Mouse (Mus musculus): ENCODE results near the gene Gm12695. TPM values are rescaled to one million over a fixed set of nuclear protein-coding genes. Genes with fewer than 3 reads are reported as not detected.

Gene Gm12695
- polyA plus RNA-seq, 1 experiment: not detected

GRCm38 (mm10) chr4:96766396-96766998 lies 18.5 kb downstream of the Gm12695 start:
- no peak overlapping the region for H3K4me2 ChIP-seq (ENCODE audit: low read depth)
- H3K36me3 ChIP-seq (ENCODE audit: control insufficient read depth, insufficient read depth): no peaks in the 10 kb centered on the region
- H3ac ChIP-seq (ENCODE audit: control insufficient read depth, insufficient read length): no peak overlapping the region
- H3K4me3 ChIP-seq: no peak overlapping the region
- H3K27me3 ChIP-seq (ENCODE audit: control insufficient read depth, insufficient read depth, insufficient read length): no peaks in the 10 kb centered on the region
- TF ChIP-seq SRF (IDR thresholded peaks at IDR 0.05; ENCODE audit: control insufficient read depth, insufficient read length, low read depth): no peak
- no peaks in the 10 kb centered on the region for H3K79me2 ChIP-seq (ENCODE audit: control insufficient read depth, insufficient read depth)

- Histone ChIP-seq H3ac (ENCODE audit: control insufficient read depth, insufficient read length) (no peak overlapping the region), H3K27me3 (ENCODE audit: control insufficient read depth, insufficient read depth, insufficient read length) (no peaks in the 10 kb centered on the region), H3K4me3 (no peak overlapping the region), H3K4me2 (ENCODE audit: low read depth) (no peak overlapping the region), H3K36me3 (ENCODE audit: control insufficient read depth, insufficient read depth) (no peaks in the 10 kb centered on the region), H3K79me2 (ENCODE audit: control insufficient read depth, insufficient read depth) (no peaks in the 10 kb centered on the region)
- TF ChIP-seq POLR2A (IDR thresholded peaks at IDR 0.05; ENCODE audit: insufficient read length, low read depth): no peak
- TF ChIP-seq MYOG (IDR thresholded peaks at IDR 0.05; ENCODE audit: control insufficient read depth in 1 of 3, insufficient read depth in 1 of 3, insufficient read length in 2 of 3, low read depth in 2 of 3): no peak
- no peak for TF ChIP-seq SRF (IDR thresholded peaks at IDR 0.05; ENCODE audit: control insufficient read depth, insufficient read length, low read depth)
- no peak for TF ChIP-seq MYOD1 (IDR thresholded peaks at IDR 0.05; ENCODE audit: control insufficient read depth in 1 of 3, insufficient read length in 2 of 3, low read depth in 2 of 3)
- no peak for TF ChIP-seq CEBPB (IDR thresholded peaks at IDR 0.05; ENCODE audit: insufficient read depth, poor library complexity, severe bottlenecking)
- TF ChIP-seq MAX (IDR thresholded peaks at IDR 0.05; ENCODE audit: low read depth): no peak
- TF ChIP-seq POLR2AphosphoS2 (IDR thresholded peaks at IDR 0.05; ENCODE audit: insufficient read length, low read depth): no peak
- TF ChIP-seq E2F4 (IDR thresholded peaks at IDR 0.05; ENCODE audit: insufficient read depth): no peak
- TF ChIP-seq REST (IDR thresholded peaks at IDR 0.05; ENCODE audit: insufficient read depth, insufficient read length): no peak
- TF ChIP-seq TCF3 (IDR thresholded peaks at IDR 0.05; ENCODE audit: insufficient read length, low read depth): no peak
- TF ChIP-seq USF1 (IDR thresholded peaks at IDR 0.05; ENCODE audit: low read depth): no peak
- TF ChIP-seq TCF12 (IDR thresholded peaks at IDR 0.05; ENCODE audit: insufficient read depth, poor library complexity, severe bottlenecking): no peak
Observed at GRCm38 (mm10) chr4:96751953-96752352, 33.0 kb downstream of the Gm12695 start.

GRCm38 (mm10) chr4:96740472-96740871 lies 44.5 kb downstream of the Gm12695 start:
- H3K27me3 ChIP-seq (ENCODE audit: control insufficient read depth, insufficient read depth, insufficient read length): no peaks in the 10 kb centered on the region
- TF ChIP-seq POLR2AphosphoS2 (IDR thresholded peaks at IDR 0.05; ENCODE audit: insufficient read length, low read depth): no peak
- no peak for TF ChIP-seq MYOG (IDR thresholded peaks at IDR 0.05; ENCODE audit: control insufficient read depth in 1 of 3, insufficient read depth in 1 of 3, insufficient read length in 2 of 3, low read depth in 2 of 3)
- TF ChIP-seq REST (IDR thresholded peaks at IDR 0.05; ENCODE audit: insufficient read depth, insufficient read length): no peak
- TF ChIP-seq MYOD1 (IDR thresholded peaks at IDR 0.05; ENCODE audit: control insufficient read depth in 1 of 3, insufficient read length in 2 of 3, low read depth in 2 of 3): no peak
- TF ChIP-seq E2F4 (IDR thresholded peaks at IDR 0.05; ENCODE audit: insufficient read depth): no peak
- no peak for TF ChIP-seq SRF (IDR thresholded peaks at IDR 0.05; ENCODE audit: control insufficient read depth, insufficient read length, low read depth)
- TF ChIP-seq USF1 (IDR thresholded peaks at IDR 0.05; ENCODE audit: low read depth): no peak
- no peak for TF ChIP-seq POLR2A (IDR thresholded peaks at IDR 0.05; ENCODE audit: insufficient read length, low read depth)
- no peak for TF ChIP-seq CEBPB (IDR thresholded peaks at IDR 0.05; ENCODE audit: insufficient read depth, poor library complexity, severe bottlenecking)
- TF ChIP-seq TCF3 (IDR thresholded peaks at IDR 0.05; ENCODE audit: insufficient read length, low read depth): no peak
- TF ChIP-seq TCF12 (IDR thresholded peaks at IDR 0.05; ENCODE audit: insufficient read depth, poor library complexity, severe bottlenecking): no peak
- H3K36me3 ChIP-seq (ENCODE audit: control insufficient read depth, insufficient read depth): no peaks in the 10 kb centered on the region
- no peak overlapping the region for H3ac ChIP-seq (ENCODE audit: control insufficient read depth, insufficient read length)
- H3K4me3 ChIP-seq: no peak overlapping the region
- H3K79me2 ChIP-seq (ENCODE audit: control insufficient read depth, insufficient read depth): no peaks in the 10 kb centered on the region
- H3K4me2 ChIP-seq (ENCODE audit: low read depth): no peak overlapping the region

- no peak overlapping the region for H3ac ChIP-seq (ENCODE audit: control insufficient read depth, insufficient read length)
- H3K36me3 ChIP-seq (ENCODE audit: control insufficient read depth, insufficient read depth): no peaks in the 10 kb centered on the region
- H3K4me3 ChIP-seq: no peak overlapping the region
- no peak overlapping the region for H3K4me2 ChIP-seq (ENCODE audit: low read depth)
- no peaks in the 10 kb centered on the region for H3K27me3 ChIP-seq (ENCODE audit: control insufficient read depth, insufficient read depth, insufficient read length)
- H3K79me2 ChIP-seq (ENCODE audit: control insufficient read depth, insufficient read depth): no peaks in the 10 kb centered on the region
- TF ChIP-seq POLR2A (IDR thresholded peaks at IDR 0.05; ENCODE audit: insufficient read length, low read depth) (no peak), TCF12 (IDR thresholded peaks at IDR 0.05; ENCODE audit: insufficient read depth, poor library complexity, severe bottlenecking) (no peak), CEBPB (IDR thresholded peaks at IDR 0.05; ENCODE audit: insufficient read depth, poor library complexity, severe bottlenecking) (no peak), E2F4 (IDR thresholded peaks at IDR 0.05; ENCODE audit: insufficient read depth) (no peak), TCF3 (IDR thresholded peaks at IDR 0.05; ENCODE audit: insufficient read length, low read depth) (no peak), POLR2AphosphoS2 (IDR thresholded peaks at IDR 0.05; ENCODE audit: insufficient read length, low read depth) (no peak), USF1 (IDR thresholded peaks at IDR 0.05; ENCODE audit: low read depth) (no peak), MYOG (IDR thresholded peaks at IDR 0.05; ENCODE audit: control insufficient read depth in 1 of 3, insufficient read depth in 1 of 3, insufficient read length in 2 of 3, low read depth in 2 of 3) (no peak), SRF (IDR thresholded peaks at IDR 0.05; ENCODE audit: control insufficient read depth, insufficient read length, low read depth) (no peak), MYOD1 (IDR thresholded peaks at IDR 0.05; ENCODE audit: control insufficient read depth in 1 of 3, insufficient read length in 2 of 3, low read depth in 2 of 3) (no peak), REST (IDR thresholded peaks at IDR 0.05; ENCODE audit: insufficient read depth, insufficient read length) (no peak), MAX (IDR thresholded peaks at IDR 0.05; ENCODE audit: low read depth) (no peak)
Observed at GRCm38 (mm10) chr4:96729256-96729655, 55.7 kb downstream of the Gm12695 start.

GRCm38 (mm10) chr4:96728211-96728610 lies 56.8 kb downstream of the Gm12695 start:
- H3K36me3 ChIP-seq (ENCODE audit: control insufficient read depth, insufficient read depth): no peaks in the 10 kb centered on the region
- TF ChIP-seq E2F4 (IDR thresholded peaks at IDR 0.05; ENCODE audit: insufficient read depth) (no peak), TCF12 (IDR thresholded peaks at IDR 0.05; ENCODE audit: insufficient read depth, poor library complexity, severe bottlenecking) (no peak), POLR2AphosphoS2 (IDR thresholded peaks at IDR 0.05; ENCODE audit: insufficient read length, low read depth) (no peak), MYOD1 (IDR thresholded peaks at IDR 0.05; ENCODE audit: control insufficient read depth in 1 of 3, insufficient read length in 2 of 3, low read depth in 2 of 3) (no peak), MAX (IDR thresholded peaks at IDR 0.05; ENCODE audit: low read depth) (no peak), TCF3 (IDR thresholded peaks at IDR 0.05; ENCODE audit: insufficient read length, low read depth) (no peak)
- no peak overlapping the region for H3K4me3 ChIP-seq
- no peaks in the 10 kb centered on the region for H3K79me2 ChIP-seq (ENCODE audit: control insufficient read depth, insufficient read depth)
- no peak overlapping the region for H3ac ChIP-seq (ENCODE audit: control insufficient read depth, insufficient read length)
- H3K4me2 ChIP-seq (ENCODE audit: low read depth): no peak overlapping the region
- no peaks in the 10 kb centered on the region for H3K27me3 ChIP-seq (ENCODE audit: control insufficient read depth, insufficient read depth, insufficient read length)
